ENCODE assay signal across 8 mouse cellular contexts in the genomic region with DNA sequence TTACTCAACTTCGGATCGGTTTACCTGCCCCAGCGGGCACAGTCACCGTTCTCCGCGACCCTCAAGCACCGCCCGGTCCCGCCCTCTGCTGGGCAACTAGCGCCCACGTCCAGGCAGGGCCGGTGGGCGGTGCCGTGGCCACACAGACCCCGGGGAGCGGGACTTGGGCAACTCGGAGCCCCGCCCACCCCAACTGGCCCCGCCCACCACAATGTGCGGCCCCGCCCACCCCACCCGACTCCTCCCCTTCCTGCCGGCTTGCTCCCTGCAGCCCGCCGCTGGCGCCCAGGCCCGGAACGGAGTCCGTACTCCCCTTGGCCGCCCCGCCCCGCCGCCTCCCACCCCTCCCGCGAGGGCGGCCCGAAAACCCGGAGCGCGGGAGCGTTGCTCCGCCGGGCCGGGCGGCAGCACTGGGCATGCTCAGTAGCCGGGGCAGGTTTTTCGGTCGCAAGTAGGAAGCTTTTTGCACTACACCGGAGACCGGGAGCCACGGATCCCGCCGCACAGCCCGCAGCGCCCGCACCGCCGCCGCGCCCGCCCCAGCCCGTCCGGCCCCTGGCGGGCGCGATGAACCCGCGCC.
DNase-seq lines count a peak whose midpoint lies in the region; ATAC-seq lines count a peak whose summit lies in the region.

No protein-coding gene starts in this region.

- DNase-seq in c-Kit-negative CD71-positive TER-119-positive erythroid progenitor cells, embryonic 14.5 days (ENCODE audit: low read depth, low spot score): peak; percentile 81
- DNase-seq in fibroblast of lung, adult 2 months (ENCODE audit: low read depth): peak; percentile 37
- peak; percentile 97 for DNase-seq in kidney, postnatal 14 days
- DNase-seq in natural killer cell, adult 2 months (ENCODE audit: low spot score in 2 of 2): peak; percentile 79 to 89

- H3K27ac ChIP-seq in heart, embryonic 14.5 days (replicated peaks in 1 of 2; ENCODE audit: control insufficient read depth in 1 of 2, insufficient read depth in 1 of 2, low read depth in 2 of 2, low read length in 2 of 2): peak overlapping the region; percentile 78 to 96
- H3K27ac ChIP-seq in liver, embryonic 12.5 days: peak overlapping the region; percentile 96
- peak overlapping the region; percentile 94 for H3K27ac ChIP-seq in stomach, embryonic 14.5 days (ENCODE audit: low read length)

- peak overlapping the region; percentile 77 for H3K4me2 ChIP-seq in heart, embryonic 14.5 days (ENCODE audit: low read length)
- H3K4me2 ChIP-seq in liver, embryonic 12.5 days: peak overlapping the region; percentile 98
- H3K4me2 ChIP-seq in stomach, embryonic 14.5 days (replicated peaks; ENCODE audit: low read depth, low read length): peak overlapping the region; percentile 83

- ATAC-seq in CD4-positive, CD25-positive, alpha-beta regulatory T cell, adult 4 months: peak; percentile 74
- ATAC-seq in heart, embryonic 14.5 days (ENCODE audit: insufficient number of reproducible peaks, insufficient read depth, low FRiP score, low read depth): peak; percentile 93
- ATAC-seq in liver, embryonic 12.5 days: peak; percentile 91
- ATAC-seq in stomach, embryonic 14.5 days (ENCODE audit: insufficient number of reproducible peaks, insufficient read depth, low FRiP score, low read depth): peak; percentile 95

- H3K4me3 ChIP-seq in heart, embryonic 14.5 days (ENCODE audit: control insufficient read depth in 1 of 2, insufficient read depth in 1 of 2, low read depth in 1 of 2, low read length in 2 of 2): peak overlapping the region; percentile 94 to 99
- peak overlapping the region; percentile 98 for H3K4me3 ChIP-seq in liver, embryonic 12.5 days
- peak overlapping the region; percentile 97 for H3K4me3 ChIP-seq in stomach, embryonic 14.5 days (ENCODE audit: low read depth, low read length)

- peaks cover under 1% of the 10 kb centered on the region; the same call in 1 of the 2 replicates for H3K9me3 ChIP-seq in heart, embryonic 14.5 days (ENCODE audit: control insufficient read depth, low read length)
- no peaks in the 10 kb centered on the region for H3K9me3 ChIP-seq in liver, embryonic 12.5 days (replicated peaks)
- peaks cover 2% of the 10 kb centered on the region; the same call in 1 of the 2 replicates for H3K9me3 ChIP-seq in stomach, embryonic 14.5 days (ENCODE audit: control insufficient read depth, low read depth, low read length)

- peaks cover 4 to 10% of the 10 kb centered on the region in 2 experiments for H3K4me1 ChIP-seq in heart, embryonic 14.5 days (ENCODE audit: control insufficient read depth in 2 of 2, insufficient read depth in 2 of 2, low read length in 2 of 2)
- H3K4me1 ChIP-seq in liver, embryonic 12.5 days: peaks cover 42% of the 10 kb centered on the region
- H3K4me1 ChIP-seq in stomach, embryonic 14.5 days (ENCODE audit: control insufficient read depth, insufficient read depth, low read length): peaks cover 13% of the 10 kb centered on the region; the same call in 1 of the 2 replicates

- no peaks in the 10 kb centered on the region for H3K36me3 ChIP-seq in heart, embryonic 14.5 days (ENCODE audit: control insufficient read depth, insufficient read depth, low read length)
- peaks cover 3% of the 10 kb centered on the region; the same call in 1 of the 2 replicates for H3K36me3 ChIP-seq in liver, embryonic 12.5 days
- no peaks in the 10 kb centered on the region for H3K36me3 ChIP-seq in stomach, embryonic 14.5 days (ENCODE audit: control insufficient read depth, insufficient read depth, low read length)

- peak overlapping the region; percentile 94 for H3K9ac ChIP-seq in heart, embryonic 14.5 days (ENCODE audit: low read length)
- peak overlapping the region; percentile 100 for H3K9ac ChIP-seq in liver, embryonic 12.5 days
- H3K9ac ChIP-seq in stomach, embryonic 14.5 days (replicated peaks; ENCODE audit: low read depth, low read length): peak overlapping the region; percentile 90

- 1% methylated on average over 46 of the region's 68 CpGs for WGBS in heart, embryonic 14.5 days
- WGBS in liver, embryonic 12.5 days (ENCODE audit: insufficient replicate concordance): under 1% methylated on average over 65 of the region's 68 CpGs
- under 1% methylated on average over 54 of the region's 68 CpGs for WGBS in stomach, embryonic 14.5 days

- H3K27me3 ChIP-seq in heart, embryonic 14.5 days (ENCODE audit: control insufficient read depth, insufficient read depth, low read length): no peaks in the 10 kb centered on the region
- no peaks in the 10 kb centered on the region; the same call in none of the 2 replicates for H3K27me3 ChIP-seq in liver, embryonic 12.5 days (replicated peaks)
- H3K27me3 ChIP-seq in stomach, embryonic 14.5 days (ENCODE audit: control insufficient read depth, insufficient read depth, low read length): no peaks in the 10 kb centered on the region

Comparison
In these comparisons a context has a peak if more than half of its experiments do, and no peak if none do; other contexts are left out.
1. Peak in every context shown above with its lines: DNase-seq, ATAC-seq, H3K4me3 ChIP-seq and H3K27ac ChIP-seq.
2. DNase-seq: peak in every context shown above with its lines; median percentile 97 in kidney, postnatal 14 days; 84 in natural killer cell, adult 2 months; 81 in c-Kit-negative CD71-positive TER-119-positive erythroid progenitor cells, embryonic 14.5 days; 37 in fibroblast of lung, adult 2 months.